Mouse (Mus musculus) urinary bladder, postnatal 4 days (tissue): ENCODE measurements around the gene Banf1.
"Not testable (repeated sequence)": the region's sequence is repeated elsewhere in the genome, so short reads cannot be mapped to it uniquely, and the experiment has no call there.

Source experiments
- DNase-seq, 2 experiments: peaks; one replicate each; pipeline ENCODE4 v3.0.0; 2021 to 2022; ENCODE audit warnings: low spot score in 2 of 2

Banf1 gene

GRCm38 (mm10) chr19:5367053-5367359 is at the start of gene Banf1:
TSS of gene Banf1 (minus strand) at chr19:5367168.
- DNase-seq, result no peak

- DNase-seq, result no peak
Observed at GRCm38 (mm10) chr19:5414534-5414957, 47.6 kb upstream of the Banf1 start.

DNA sequence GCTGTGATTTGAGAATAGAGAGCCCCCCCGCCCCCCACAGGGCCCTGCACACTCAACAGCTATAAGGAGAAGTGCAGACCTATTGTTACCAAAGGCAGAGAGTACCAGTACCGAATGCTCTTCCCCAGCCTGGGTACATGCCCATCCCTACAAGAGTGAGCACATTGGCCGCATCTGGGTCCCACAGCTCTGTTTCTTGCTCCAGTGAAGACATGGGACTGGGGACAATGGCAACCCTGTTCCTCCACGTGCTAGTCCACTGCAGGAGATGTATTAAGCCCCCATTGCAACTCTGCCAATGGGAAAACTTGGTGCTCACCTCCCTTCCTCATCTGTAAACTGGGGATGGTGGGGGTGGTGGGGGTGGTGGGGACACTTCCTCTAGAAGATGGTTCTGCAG is 46.9 kb upstream of the Banf1 start:
- DNase-seq, result no peak

GRCm38 (mm10) chr19:5411961-5412360 is 45.0 kb upstream of the Banf1 start:
- no peak for DNase-seq

DNA sequence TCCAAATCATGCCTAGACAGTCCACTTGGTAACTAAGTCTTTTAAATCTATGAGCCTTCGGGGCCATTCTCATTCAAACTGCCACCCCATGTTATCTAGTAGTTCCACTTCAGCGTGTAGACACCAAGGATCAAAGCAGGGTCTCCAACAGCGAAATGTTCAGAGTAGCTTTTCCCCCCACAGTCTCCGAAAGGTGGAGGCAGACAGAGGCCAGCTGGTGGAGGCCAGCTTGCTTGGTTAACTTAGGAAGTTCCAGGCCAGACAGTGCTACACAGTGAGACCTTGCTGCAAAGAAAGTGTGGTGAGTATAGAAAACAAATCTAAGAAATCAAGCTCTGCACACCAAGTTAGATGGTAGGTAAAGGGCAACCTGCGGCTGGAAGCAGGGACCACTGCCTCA is 43.7 kb upstream of the Banf1 start:
- DNase-seq, result no peak

DNA sequence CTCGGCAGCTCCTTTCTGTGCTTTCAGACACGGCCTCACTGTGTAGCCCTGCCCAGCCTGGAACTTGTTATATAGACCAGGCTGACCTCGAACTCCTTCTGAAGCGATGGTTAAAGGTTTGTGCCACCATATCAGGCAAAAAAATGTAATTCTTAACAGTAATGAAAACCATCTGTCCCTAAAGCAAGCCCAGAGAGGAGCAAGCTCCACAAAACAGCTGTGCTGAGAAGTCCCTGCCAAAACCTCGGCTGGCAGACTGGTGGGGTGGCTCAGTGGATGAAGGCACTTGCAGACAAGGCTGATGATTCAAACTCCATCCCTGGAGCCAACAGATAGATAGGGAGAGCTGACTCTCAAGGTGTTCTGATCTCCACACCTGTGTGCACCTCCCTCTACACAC is 42.1 kb upstream of the Banf1 start:
- DNase-seq, result no peak

DNA sequence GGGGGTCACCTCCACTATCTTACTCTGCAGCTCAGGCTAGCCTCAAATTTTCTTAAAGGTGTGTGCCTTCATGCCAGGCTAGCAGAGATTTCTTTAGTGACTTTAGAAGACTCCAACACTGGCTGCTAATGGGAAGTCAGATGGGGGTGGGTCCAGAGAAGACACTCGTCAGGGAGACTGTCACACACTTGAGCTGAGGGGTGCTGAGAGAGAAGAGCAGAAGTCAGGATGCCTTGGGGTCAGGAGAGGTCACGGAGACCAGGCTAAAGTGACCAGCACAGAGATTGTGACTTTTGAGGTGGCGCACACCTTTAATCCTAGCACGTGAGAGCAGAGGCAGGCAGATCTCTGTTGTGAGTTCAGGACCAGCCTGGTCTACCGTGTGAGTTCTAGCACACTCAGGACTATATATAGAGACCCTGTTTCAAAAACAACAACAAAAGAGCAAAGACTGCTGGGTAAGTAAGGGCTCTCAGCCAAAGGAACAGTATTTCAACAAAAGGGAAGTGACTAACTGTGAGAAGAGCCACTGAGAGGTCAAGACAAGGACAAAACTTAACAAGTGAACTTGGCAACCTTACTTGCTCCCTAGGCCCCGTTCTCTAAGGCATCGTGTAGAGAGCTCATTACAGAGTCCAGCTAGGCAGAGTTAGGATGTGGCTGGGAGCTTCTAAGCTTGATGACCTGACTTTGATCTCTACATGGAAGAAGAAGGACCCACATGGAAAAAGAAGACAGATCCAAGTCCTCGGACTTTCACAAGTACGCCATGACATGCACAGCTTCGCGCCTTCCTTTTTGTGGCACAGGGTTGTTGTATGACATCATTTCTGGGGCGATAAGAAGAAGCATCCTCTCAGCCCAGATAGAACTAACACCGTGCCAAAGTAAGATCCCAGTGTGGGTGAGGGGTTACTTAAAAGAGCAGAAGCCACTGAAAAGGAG is 41.4 kb upstream of the Banf1 start:
- no peak for DNase-seq

GRCm38 (mm10) chr19:5407133-5407532 is 40.2 kb upstream of the Banf1 start:
- no peak for DNase-seq

- DNase-seq, result not testable (repeated sequence)
Observed at GRCm38 (mm10) chr19:5406531-5407126, 39.7 kb upstream of the Banf1 start.

GRCm38 (mm10) chr19:5405924-5406323 is 39.0 kb upstream of the Banf1 start:
- no peak for DNase-seq

DNA sequence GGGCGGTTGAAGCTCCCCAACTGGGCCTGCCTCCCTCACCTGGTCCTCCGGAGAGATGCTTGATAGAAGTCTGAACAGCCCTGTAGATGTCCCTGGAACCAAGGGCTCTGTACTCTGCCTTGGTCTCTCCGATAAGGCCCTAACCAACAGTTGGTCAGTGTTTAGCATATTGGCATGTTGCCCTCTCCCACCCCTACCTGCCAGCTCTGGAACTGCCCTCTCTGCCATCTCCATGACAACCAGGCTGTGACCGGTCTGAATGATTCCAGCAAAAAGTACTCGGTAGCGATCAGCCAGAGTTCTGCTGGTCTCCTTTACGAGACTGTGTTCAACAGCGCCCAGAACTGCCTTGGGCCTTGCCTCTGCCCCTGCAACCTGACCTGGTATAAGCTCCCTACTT is 35.3 kb upstream of the Banf1 start, which contains the start of gene Tsga10ip:
Gene Tsga10ip (minus strand): TSS at position 234 of the 400 bp plus-strand sequence.
- no peak for DNase-seq

GRCm38 (mm10) chr19:5401073-5401472 is 34.1 kb upstream of the Banf1 start:
- DNase-seq, result not testable (repeated sequence)

DNA sequence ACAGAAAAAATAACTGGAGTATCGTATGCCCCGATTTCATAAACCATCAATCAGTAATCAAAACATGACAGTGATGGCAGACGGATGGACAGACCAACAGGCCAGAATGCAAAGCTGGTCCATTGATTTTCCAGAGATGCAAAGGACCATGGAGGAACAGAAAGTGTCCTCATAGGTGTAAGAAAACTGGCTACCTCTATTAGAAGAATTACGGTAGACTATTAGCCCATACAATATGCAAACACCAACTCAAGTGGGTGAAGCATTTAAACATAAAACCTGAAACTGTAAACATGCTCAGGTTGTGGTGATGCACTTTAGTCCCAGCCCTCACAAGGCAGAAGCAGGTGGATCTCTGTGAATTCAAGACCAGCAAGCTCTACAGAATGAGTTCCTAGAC is 28.4 kb upstream of the Banf1 start:
- DNase-seq, result no peak

GRCm38 (mm10) chr19:5394168-5394567 is 27.2 kb upstream of the Banf1 start:
- no peak for DNase-seq

GRCm38 (mm10) chr19:5392892-5393291 is 25.9 kb upstream of the Banf1 start:
- DNase-seq, result peak; percentile 58 to 79

DNA sequence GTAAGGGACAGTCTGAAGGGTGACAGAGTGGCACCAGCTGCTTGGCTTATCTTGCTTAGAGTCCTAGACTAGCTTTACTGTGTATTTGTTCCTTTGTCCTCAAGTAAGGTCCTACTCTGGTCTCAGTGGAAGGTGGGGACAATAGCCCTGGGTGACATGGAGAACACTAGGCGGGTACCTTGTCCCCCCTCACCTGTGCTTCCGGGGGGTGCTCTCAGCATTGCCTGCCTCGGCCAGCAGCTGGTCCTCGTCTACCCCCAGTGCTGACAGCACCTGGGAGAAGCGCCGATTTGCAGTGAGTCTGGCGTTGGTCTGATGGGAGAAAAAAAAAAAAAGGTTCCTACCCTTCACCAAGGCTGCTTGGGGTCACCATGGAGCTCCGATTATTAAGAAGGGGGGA is 23.4 kb upstream of the Banf1 start:
- no peak for DNase-seq

DNA sequence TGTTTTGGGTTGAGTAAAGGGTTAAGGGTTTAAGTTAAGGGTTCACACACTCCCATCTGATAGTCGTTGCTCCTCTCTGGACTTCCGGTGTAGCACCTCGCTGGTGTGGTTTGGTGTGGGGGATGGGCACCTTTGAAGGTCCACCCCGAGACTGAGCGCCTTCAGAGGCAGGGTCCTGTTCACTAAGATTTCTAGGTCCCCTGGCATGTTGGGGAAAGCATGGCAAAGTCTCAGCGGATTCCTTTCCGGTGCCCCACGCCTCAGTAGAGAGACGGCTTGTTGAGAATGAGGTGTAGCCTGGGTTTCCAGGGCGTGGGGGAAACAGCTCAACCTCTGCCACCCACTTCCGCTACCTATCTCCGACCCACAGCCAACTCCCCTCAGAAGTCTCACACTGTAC is 22.7 kb upstream of the Banf1 start:
- DNase-seq, result no peak

GRCm38 (mm10) chr19:5388588-5389242 is 21.7 kb upstream of the Banf1 start, which contains the start of gene Sart1:
TSS of gene Sart1 (minus strand) at chr19:5388703.
- DNase-seq, result peak; percentile 94 to 95

DNA sequence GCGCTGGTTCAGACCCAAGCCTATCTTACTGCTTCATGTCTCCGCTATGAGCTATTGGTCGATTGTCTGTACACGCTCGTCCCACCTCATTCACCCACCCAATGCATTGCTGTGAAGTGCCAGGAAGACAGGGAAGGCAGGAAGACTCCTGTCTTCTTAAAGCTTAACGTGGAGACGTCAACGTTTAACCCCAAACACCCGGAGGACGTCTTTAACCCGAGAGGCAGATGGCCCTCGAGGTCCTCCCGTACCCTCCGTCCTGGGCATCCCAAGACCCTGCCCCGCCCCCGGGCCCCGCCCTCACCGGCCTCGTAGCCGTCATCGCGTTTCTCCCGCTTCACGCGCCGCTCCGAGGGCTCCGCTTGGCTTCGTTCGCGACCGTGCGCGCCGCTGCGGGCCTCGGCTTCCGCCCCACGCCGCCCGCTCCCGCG is 21.1 kb upstream of the Banf1 start:
- DNase-seq, result no peak

- no peak for DNase-seq
Observed at GRCm38 (mm10) chr19:5384715-5385114, 17.7 kb upstream of the Banf1 start.

- no peak for DNase-seq
Observed at GRCm38 (mm10) chr19:5383326-5383725, 16.4 kb upstream of the Banf1 start.

DNA sequence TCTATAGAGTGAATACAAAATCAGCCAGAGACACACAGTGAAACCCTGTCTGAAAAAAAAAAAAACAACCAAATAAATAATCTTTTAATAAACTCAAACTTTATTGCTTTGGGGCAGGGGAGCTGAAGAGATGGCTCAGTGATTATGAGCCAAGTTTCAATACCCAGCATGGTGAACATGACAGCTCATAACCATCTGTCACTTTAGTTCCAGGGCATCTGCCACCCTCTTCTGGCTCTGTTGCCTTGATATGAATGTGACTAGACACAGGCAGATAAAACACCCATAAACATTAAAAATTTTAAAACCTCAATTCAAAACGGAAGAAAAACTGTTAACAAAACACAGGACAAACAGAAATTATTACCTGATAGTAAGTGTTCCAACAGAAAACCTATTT is 10.5 kb upstream of the Banf1 start:
- no peak for DNase-seq

DNA sequence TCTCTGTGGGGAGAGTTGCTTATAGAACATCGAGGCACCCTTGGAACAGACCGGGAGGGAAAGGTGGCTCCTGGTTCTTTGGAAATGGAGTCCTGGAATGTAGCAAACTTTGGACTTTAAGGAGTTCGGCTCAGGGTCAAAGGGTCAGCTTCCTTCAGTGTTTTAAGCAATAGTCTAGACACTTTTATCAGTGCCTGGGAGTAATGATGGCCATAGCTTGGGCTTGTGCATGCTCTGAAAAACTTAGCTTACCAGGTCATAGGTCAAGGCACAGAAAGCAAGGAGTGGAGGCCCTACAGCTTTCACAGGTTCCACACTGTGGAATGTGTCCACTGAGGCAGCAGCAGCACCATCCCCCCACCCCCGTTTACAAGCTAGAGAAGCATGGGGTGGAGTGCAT is 7.8 kb upstream of the Banf1 start:
- DNase-seq, result no peak
